Mouse (Mus musculus): ENCODE measurements around the gene Flna.

Gene Flna

DNA sequence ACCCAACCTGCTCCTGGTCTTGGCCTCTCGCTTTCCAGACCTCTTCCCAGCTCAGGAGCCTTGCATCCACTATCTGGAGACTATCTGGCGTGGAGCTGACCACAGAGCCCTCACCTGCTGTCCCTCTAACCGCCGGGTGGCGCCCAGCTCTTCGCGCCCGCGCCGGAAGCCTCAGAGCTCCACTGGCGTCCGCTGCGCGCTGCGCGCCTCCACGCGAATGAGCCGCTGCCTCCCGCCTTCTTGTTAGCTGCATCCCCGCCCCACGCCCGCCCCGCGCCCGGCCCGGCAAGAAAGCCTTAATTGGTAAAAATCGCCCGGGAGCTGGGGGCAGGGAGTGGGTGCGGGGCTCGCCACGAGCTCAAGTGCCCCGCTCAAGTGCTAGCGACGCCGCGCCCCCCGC lies at the start of gene Flna:
Gene Flna, minus strand, starts transcription at position 206 of the 400 bp plus-strand sequence.
- DNase-seq (ENCODE audit: low spot score), result peak; percentile 27

DNA sequence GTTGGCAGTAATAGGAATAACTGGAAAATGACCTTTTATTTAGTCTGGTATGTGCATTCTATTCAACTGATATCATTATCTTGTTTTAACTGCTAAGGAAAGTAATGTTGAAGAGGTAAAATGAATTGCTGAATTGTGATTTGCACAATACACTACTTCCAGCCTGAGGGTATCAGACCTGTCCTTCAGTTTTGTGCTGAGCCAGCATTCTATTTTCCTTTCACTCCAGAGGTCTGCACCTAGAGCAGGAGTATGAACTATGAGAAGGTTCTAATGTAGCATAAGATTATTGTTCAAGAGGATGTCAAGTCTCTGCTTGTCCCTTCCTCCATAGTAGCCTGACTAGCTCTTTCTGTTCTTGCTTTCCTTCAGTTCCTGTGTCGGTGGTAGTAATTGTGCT lies 48.7 kb upstream of the Flna start:
- no peak for DNase-seq (ENCODE audit: low spot score)

DNA sequence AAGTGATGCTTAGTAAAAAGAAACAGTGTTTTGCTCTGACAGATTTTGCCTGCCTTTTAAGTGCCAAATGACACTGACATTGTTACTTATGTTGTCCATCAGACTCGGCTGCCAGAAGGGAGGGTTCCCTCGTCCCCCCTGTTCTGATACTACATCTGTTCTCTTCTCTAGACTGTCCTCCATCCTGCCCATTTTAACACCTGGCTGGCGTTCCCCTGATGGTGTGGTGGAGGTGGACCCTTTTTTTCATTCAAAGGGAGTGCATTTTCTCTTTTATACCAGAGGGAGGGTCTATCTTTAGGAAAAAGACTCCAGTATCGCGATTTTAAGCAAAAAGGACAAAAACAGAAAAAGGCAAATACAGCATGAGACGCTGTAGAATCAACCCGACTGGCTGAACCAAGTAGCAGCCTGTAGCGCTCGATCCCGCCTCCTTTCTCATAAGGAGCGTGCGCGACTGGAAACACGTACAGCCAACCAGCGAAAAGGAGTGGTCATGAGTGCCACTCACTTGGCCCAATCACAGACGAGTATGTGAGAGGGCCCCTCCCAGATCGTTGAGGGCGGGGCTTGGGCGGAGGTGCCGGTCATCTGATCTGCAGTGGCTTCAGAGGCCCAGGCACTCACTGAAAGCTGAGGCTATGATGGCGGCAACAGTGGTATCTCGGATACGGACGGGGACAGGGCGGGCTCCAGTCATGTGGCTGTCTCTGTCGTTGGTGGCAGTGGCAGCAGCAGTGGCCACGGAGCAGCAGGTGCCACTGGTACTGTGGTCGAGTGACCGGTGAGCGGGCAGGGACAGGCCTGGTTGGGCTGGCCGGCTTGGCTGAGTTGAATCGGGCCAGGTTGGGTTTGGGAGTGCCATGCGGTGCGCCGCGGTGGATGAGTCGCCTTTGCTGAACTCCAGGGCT lies 47.2 kb upstream of the Flna start, which contains the start of gene Atp6ap1:
Gene Atp6ap1, plus strand, starts transcription at position 560 of the 911 bp plus-strand sequence.
- peak; percentile 93 for DNase-seq (ENCODE audit: low spot score)

DNA sequence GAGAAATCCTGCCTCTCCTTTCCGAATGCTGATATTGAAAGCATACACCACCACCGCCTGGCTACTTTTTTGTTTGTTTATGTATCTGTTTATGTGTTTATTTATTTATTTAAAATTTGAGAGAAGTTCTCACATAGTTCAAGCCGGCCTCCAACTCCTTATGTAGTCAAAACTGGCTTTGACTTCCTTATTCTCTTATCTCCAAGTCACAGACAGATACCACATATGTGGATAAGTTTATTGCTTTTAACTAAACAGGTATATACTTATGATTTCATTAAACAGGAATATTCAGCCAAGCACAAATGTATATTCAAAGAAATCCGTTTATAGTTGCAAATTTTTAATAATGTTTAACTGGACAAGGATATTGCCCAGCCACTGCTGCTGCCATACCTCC lies 43.8 kb upstream of the Flna start:
- DNase-seq (ENCODE audit: low spot score), result no peak

DNA sequence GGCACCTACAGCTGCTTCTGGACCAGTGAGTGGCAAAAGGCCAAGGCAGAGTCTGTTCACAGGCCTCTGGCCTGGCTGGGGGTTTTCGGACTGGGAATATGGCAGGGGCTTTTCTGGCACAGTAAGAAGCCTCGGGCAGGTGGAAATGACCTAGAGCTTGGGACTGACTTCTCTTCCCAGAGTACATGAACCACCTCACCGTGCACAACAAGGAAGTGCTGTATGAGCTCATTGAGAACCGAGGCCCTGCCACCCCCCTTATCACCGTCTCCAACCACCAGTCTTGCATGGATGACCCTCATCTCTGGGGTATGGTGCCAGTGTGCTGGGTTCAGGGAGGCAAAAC lies 33.4 kb upstream of the Flna start:
- no peak for DNase-seq (ENCODE audit: low spot score)

GRCm38 (mm10) chrX:74282395-74283091 lies 32.9 kb upstream of the Flna start:
- peak; percentile 84 for DNase-seq (ENCODE audit: low spot score)

- peak; percentile 81 for DNase-seq (ENCODE audit: low spot score)
Observed at GRCm38 (mm10) chrX:74281732-74282394, 32.2 kb upstream of the Flna start, which contains the start of the genes Taz and Dnase1l1. Gene Taz (plus strand): TSS chrX:74281912. Gene Dnase1l1 (minus strand): TSS chrX:74282337.

DNA sequence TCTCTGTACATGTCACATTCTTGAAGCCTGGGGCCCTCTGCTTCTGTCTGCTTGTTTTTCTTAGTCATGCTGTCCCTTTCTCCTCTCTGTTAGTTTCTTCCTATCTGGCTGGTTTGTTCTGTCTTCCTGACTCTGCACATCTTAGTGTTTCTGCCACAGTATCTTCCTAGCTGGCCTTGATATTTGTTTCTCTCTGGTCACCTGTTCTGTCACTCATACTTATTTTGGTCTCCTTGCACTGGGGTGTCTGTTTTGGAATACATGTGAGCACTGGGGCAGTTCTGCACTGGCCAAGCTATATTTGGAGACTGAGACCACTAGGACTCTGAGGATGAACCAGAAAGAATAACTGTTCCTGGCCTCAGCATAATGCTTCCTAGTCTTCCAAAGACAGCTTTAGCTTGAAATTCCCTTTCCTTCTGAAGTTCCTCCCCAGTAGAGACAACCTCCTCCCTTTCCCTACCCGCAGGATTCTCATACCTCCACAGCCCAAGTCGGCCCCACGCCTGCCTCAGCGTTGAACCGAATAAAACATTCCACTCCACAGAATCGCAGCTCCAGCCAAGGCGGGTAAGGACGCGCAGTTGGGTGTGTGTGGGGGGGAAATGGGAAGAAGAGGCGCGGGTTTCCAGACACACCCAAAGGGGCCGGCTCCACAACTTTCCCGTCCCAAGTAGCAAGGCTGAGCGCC lies 31.6 kb upstream of the Flna start:
- DNase-seq (ENCODE audit: low spot score), result no peak

DNA sequence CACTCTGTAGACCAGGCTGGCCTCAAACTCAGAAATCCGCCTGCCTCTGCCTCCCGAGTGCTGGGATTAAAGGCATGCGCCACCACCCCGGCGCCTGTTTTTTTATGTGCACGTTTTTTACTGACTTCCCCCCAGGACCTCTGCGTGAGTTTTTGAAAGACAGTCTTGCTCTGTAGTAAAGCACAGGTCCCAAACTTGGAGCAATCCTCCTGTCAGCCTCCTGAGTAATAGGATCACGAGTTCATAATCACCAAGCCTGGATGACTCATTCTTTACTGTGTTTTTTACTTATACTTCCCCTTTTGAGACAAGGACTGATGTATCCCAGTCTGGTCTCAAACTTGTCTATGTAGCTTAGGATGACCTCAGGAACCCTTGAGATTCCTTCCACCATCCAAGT lies 28.3 kb upstream of the Flna start:
- DNase-seq (ENCODE audit: low spot score), result no peak

- DNase-seq (ENCODE audit: low spot score), result peak; percentile 9
Observed at GRCm38 (mm10) chrX:74273422-74274322, 24.1 kb upstream of the Flna start.

GRCm38 (mm10) chrX:74270902-74271551 lies 21.4 kb upstream of the Flna start:
- peak; percentile 25 for DNase-seq (ENCODE audit: low spot score)

DNA sequence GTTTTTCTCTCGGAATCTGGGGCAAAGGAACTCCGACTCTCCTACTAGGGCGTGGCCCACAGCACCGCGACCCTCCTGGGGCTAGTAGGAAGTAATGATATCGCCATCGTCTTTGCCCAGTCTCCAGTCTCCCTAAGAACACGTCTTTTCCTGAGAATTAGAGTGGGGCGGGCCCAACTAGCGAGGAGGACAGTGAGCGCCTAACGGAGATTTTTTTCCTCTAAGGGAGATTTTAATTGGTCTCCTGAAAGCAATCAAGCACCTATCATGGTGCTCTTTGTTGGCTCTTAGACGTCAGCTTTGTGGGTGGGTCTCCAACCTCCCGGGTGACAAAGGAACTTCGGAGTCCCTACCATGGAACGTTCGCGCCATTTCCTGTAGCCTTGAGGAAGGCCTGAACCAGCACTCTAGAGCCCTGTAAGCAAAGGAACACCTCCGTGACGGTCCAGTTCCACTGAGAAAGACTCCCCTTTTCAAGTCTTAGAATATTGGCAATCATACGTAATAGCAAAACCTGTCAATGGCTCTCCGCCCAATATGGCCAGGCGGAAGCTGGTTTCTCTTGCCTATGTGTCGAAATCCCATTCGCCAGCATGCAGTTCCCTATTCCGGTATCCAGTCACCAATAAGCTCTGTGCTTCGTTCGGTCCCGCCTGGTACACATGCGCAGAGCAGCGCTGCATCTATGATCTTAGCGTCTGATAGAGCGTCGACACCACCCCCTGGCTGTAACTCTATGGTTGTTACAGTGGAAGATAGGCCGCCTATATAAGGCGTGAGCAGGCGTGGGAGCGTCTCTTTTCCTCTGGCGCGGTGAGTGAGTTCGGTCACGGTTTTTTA lies 20.7 kb upstream of the Flna start, which contains the start of gene Rpl10:
Gene Rpl10, plus strand, starts transcription at position 751 of the 840 bp plus-strand sequence.
- DNase-seq (ENCODE audit: low spot score), result peak; percentile 92

DNA sequence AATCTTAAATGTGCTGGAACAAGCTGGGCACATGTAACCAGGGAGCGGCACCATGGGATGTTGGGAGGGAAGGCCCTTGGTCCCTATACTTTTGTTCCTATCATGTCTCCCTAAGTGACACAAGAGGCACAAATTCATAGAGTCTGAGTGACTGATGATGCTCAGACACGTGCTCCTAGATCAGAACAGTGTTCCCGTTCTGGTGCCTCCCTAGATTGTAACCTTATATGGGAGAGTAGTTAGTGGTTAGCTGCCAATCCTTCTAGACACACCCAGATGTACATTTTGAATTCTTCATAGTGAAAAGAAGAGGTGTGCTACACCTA lies 20.1 kb upstream of the Flna start:
- no peak for DNase-seq (ENCODE audit: low spot score)

- DNase-seq (ENCODE audit: low spot score), result no peak
Observed at GRCm38 (mm10) chrX:74257746-74258145, 8.1 kb upstream of the Flna start.

GRCm38 (mm10) chrX:74254888-74255565 lies 5.4 kb upstream of the Flna start:
- DNase-seq (ENCODE audit: low spot score), result no peak

- DNase-seq (ENCODE audit: low spot score), result peak; percentile 91
Observed at GRCm38 (mm10) chrX:74254153-74254887, 4.7 kb upstream of the Flna start, which contains the start of gene Emd. Gene Emd (plus strand): TSS chrX:74254687.

GRCm38 (mm10) chrX:74248651-74249050 lies 969 bp downstream of the Flna start:
- DNase-seq (ENCODE audit: low spot score), result peak; percentile 46

DNA sequence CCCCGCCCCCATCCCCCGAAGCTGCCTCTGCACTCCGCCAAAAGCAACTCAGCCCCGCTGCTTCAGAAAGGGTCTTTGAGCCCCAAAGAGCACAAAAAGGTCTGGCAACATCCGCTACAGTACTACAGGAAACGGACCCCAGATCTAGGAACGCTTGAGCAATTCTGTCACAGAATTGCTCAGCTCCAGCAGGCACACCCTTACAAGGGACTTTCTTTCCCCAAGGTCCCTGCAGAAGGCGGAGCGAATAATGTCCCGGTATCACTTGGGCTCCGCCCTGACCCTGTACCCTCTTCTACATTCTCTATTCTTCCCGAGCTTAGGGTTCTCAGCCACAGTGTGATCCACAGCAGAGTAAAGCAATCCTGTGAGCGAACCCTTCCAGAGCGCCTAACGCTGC lies 2.9 kb downstream of the Flna start:
- no peak for DNase-seq (ENCODE audit: low spot score)

All from yolk sac, embryonic 10.5 days (tissue).